8 mouse cellular contexts compared by ENCODE assay signal in genomic region chr8:71405401-71406098, GRCm38 (mm10). TPM values are rescaled to one million over a fixed set of nuclear protein-coding genes. Genes with fewer than 3 reads are reported as not detected.
DNase-seq lines count a peak whose midpoint lies in the region; TF ChIP-seq lines count a peak whose summit lies in the region.

Gene Ankle1, plus strand, starts transcription at chr8:71406010.

- H3K4me3 ChIP-seq in gastrocnemius, adult 2 months: peak within 1 kb of the TSS; percentile 70
- H3K4me3 ChIP-seq in megakaryocyte, embryonic 14.5 days (replicated peaks): peak within 1 kb of the TSS; percentile 97

- peaks cover 62% of the 10 kb centered on the region for H3K36me3 ChIP-seq in megakaryocyte, embryonic 14.5 days (replicated peaks; ENCODE audit: low read length)

- intact Hi-C loops in gastrocnemius, adult 2 months (cut with DNase I): loop anchor here (2.0 to 5.0 kb wide), 2 partner anchors 33 to 65 kb away; partner anchors contain the start of gene Ocel1

- peak within 1 kb of the TSS; percentile 62 for H3K27ac ChIP-seq in gastrocnemius, adult 2 months

- no peaks in the 10 kb centered on the region for H3K9me3 ChIP-seq in megakaryocyte, embryonic 14.5 days

- no peaks in the 10 kb centered on the region for H3K27me3 ChIP-seq in megakaryocyte, embryonic 14.5 days (replicated peaks)

- DNase-seq in WW6 (ENCODE audit: low read depth, low spot score): peak; percentile 96
- DNase-seq in cerebellum, postnatal 4 days (ENCODE audit: low spot score in 2 of 2): peak; percentile 93 to 98
- peak; percentile 94 for DNase-seq in gastrocnemius, adult 2 months
- peak; percentile 86 for DNase-seq in hindlimb bud, embryonic 11.5 days (ENCODE audit: extremely low spot score, low read depth, low spot score)
- peak; percentile 84 to 95 for DNase-seq in left cerebral cortex, adult 8-10 months (ENCODE audit: low spot score in 2 of 2)
- peak; percentile 95 to 96 for DNase-seq in right cerebral cortex, postnatal 10 days (ENCODE audit: low spot score in 2 of 2)
- peak; percentile 97 for DNase-seq in urinary bladder, postnatal 25 days (ENCODE audit: low spot score)

- peaks cover 53% of the 10 kb centered on the region for H3K4me1 ChIP-seq in megakaryocyte, embryonic 14.5 days

- peak; percentile 70 for TF ChIP-seq CTCF in gastrocnemius, adult 2 months (IDR thresholded peaks at IDR 0.05)

RNA-seq across cellular contexts. Expression of gene Ankle1, which starts in this region (rescaled TPM):
- total RNA-seq in gastrocnemius, adult 2 months (2021): not detected
- under 1 TPM; 0.34 to 0.63 (median 0.41) TPM for total RNA-seq in left cerebral cortex, adult 8-10 months (2022)
- 3.3 and 6.3 TPM in 2 replicates for polyA plus RNA-seq in megakaryocyte, embryonic 14.5 days (2012; ENCODE audit: insufficient read depth, low replicate concordance)

Comparison
In these comparisons a context has a peak if more than half of its experiments do, and no peak if none do; other contexts are left out.
1. Peak in every context shown above with its lines: DNase-seq, H3K4me3 ChIP-seq and H3K27ac ChIP-seq.
2. Peak in DNase-seq, H3K4me3 ChIP-seq and H3K27ac ChIP-seq in gastrocnemius, adult 2 months; RNA of the gene not detected or under 1 TPM.
3. Peak in DNase-seq in left cerebral cortex, adult 8-10 months; RNA of the gene not detected or under 1 TPM.